Mouse (Mus musculus) heart, adult 2 months (tissue): ENCODE measurements at regions not wholly inside any gene's neighbourhood (a gene's known extent, or its start where the extent isn't known, plus 50 kb on each side); places are given as distances from the start of the nearest gene placed in this dataset.

ENCODE experiments used
- DNase-seq, 2 experiments: peaks; one replicate each; pipeline ENCODE4 v3.0.0; 2021
- H3K27ac ChIP-seq: fragments of 200-600 bp; 2 replicates; pipeline ENCODE4 v1.8.1; 2022
- H3K27me3 ChIP-seq: fragments of 200-500 bp; 2 replicates; pipeline ENCODE4 v1.6.1; 2012; ENCODE audit warnings: mild to moderate bottlenecking, low read length, inconsistent platforms, mixed read lengths; ENCODE audit not compliant: control insufficient read depth, insufficient read depth
- H3K36me3 ChIP-seq: fragments of 200-500 bp; 2 replicates; pipeline ENCODE4 v1.6.1; 2012; ENCODE audit warnings: low read length, inconsistent platforms; ENCODE audit not compliant: control insufficient read depth, insufficient read depth
- H3K4me1 ChIP-seq: fragments of 200-500 bp; 2 replicates; pipeline ENCODE4 v1.6.1; 2011; ENCODE audit warnings: low read length; ENCODE audit not compliant: control insufficient read depth, insufficient read depth
- H3K4me3 ChIP-seq: fragments of 200-600 bp; 2 replicates; pipeline ENCODE4 v1.8.1; 2022
- H3K79me2 ChIP-seq: fragments of 200-500 bp; replicated peaks from 2 replicates; pipeline ENCODE4 v1.6.1; 2012; ENCODE audit warnings: mild to moderate bottlenecking, inconsistent platforms, low read length, moderate library complexity, mixed read lengths; ENCODE audit not compliant: control insufficient read depth, insufficient read depth
- H3K9ac ChIP-seq: fragments of 200-500 bp; 2 replicates; pipeline ENCODE4 v1.6.1; 2012; ENCODE audit warnings: low read depth, mild to moderate bottlenecking, control low read depth, inconsistent platforms, low read length, mixed read lengths
- CTCF ChIP-seq: fragments of 200-600 bp; IDR thresholded peaks from 2 replicates; pipeline ENCODE4 v1.8.1; 2022; ENCODE audit warnings: antibody characterized with exemption, mild to moderate bottlenecking, moderate library complexity
- EP300 ChIP-seq: fragments of 200-500 bp; IDR thresholded peaks from 2 replicates; pipeline ENCODE4 v1.6.1; 2011; ENCODE audit warnings: low read depth, low read length, control low read depth; ENCODE audit not compliant: insufficient read depth
- POLR2A ChIP-seq: fragments of 200-500 bp; IDR thresholded peaks from 2 replicates; pipeline ENCODE4 v1.6.1; 2011; ENCODE audit warnings: mild to moderate bottlenecking, low read depth, low read length, control low read depth; ENCODE audit not compliant: insufficient read depth
- WGBS: fragments of 180-500 bp; shearing (Covaris S2); methylation state at CpG from one replicate; pipeline ENCODE4 v1.1.7; 2018; 5-methylcytosine and 5-hydroxymethylcytosine counted together
- intact Hi-C: fragments of 180-260 bp; cut with DNase I; formaldehyde crosslinking; loops from one replicate; pipeline ENCODE4 v1.15.1; 2025

- H3K4me1 ChIP-seq, result no peaks in the 10 kb centered on the region; the same call in 1 of the 2 replicates
- H3K36me3 ChIP-seq, result no peaks in the 10 kb centered on the region
- no peak overlapping the region for H3K4me3 ChIP-seq
- H3K9ac ChIP-seq, result no peak overlapping the region
- no peaks in the 10 kb centered on the region for H3K79me2 ChIP-seq
- peak overlapping the region; percentile 75 for H3K27ac ChIP-seq
- TF ChIP-seq EP300 (no peak), CTCF (no peak)
- peak; percentile 65 to 77 for DNase-seq
- no peaks in the 10 kb centered on the region for H3K27me3 ChIP-seq
- intact Hi-C loops, result no loop called here
- WGBS, result 68% methylated on average over 11 of the region's 11 CpGs
These were observed 171.7 kb downstream of the Trim29 start for GRCm38 (mm10) chr9:43482101-43483090.

GRCm38 (mm10) chr9:43483195-43483594 lies 172.5 kb downstream of the Trim29 start:
- TF ChIP-seq CTCF, result no peak
- no peak for TF ChIP-seq EP300
- TF ChIP-seq POLR2A, result no peak
- no peaks in the 10 kb centered on the region for H3K36me3 ChIP-seq
- no peak for DNase-seq
- intact Hi-C loops, result no loop called here
- no peaks in the 10 kb centered on the region for H3K79me2 ChIP-seq
- no peak overlapping the region; the same call in 1 of the 2 replicates for H3K27ac ChIP-seq
- H3K4me3 ChIP-seq, result no peak overlapping the region
- no peak overlapping the region for H3K9ac ChIP-seq
- no peaks in the 10 kb centered on the region for H3K27me3 ChIP-seq
- H3K4me1 ChIP-seq, result no peaks in the 10 kb centered on the region; the same call in 1 of the 2 replicates
- WGBS, result 65% methylated on average over 2 of the region's 2 CpGs

- no peaks in the 10 kb centered on the region for H3K36me3 ChIP-seq
- TF ChIP-seq POLR2A (no peak), EP300 (no peak), CTCF (no peak)
- 80% methylated on average over 2 of the region's 2 CpGs for WGBS
- no peak overlapping the region for H3K27ac ChIP-seq
- H3K79me2 ChIP-seq, result no peaks in the 10 kb centered on the region
- intact Hi-C loops, result no loop called here
- H3K9ac ChIP-seq, result no peak overlapping the region
- no peak for DNase-seq
- H3K4me1 ChIP-seq, result no peaks in the 10 kb centered on the region; the same call in 1 of the 2 replicates
- no peaks in the 10 kb centered on the region for H3K27me3 ChIP-seq
- no peak overlapping the region for H3K4me3 ChIP-seq
These were observed 173.3 kb downstream of the Trim29 start for GRCm38 (mm10) chr9:43483906-43484305.

GRCm38 (mm10) chr9:43486704-43487103 lies 176.1 kb downstream of the Trim29 start:
- DNase-seq, result no peak
- H3K4me3 ChIP-seq, result no peak overlapping the region
- no peaks in the 10 kb centered on the region for H3K79me2 ChIP-seq
- H3K36me3 ChIP-seq, result no peaks in the 10 kb centered on the region
- intact Hi-C loops, result no loop called here
- H3K27ac ChIP-seq, result no peak overlapping the region
- no peaks in the 10 kb centered on the region for H3K27me3 ChIP-seq
- 78% methylated on average over 4 of the region's 4 CpGs for WGBS
- no peak overlapping the region for H3K9ac ChIP-seq
- no peak for TF ChIP-seq POLR2A
- TF ChIP-seq CTCF, result no peak
- TF ChIP-seq EP300, result no peak
- no peaks in the 10 kb centered on the region; the same call in 1 of the 2 replicates for H3K4me1 ChIP-seq

- H3K4me3 ChIP-seq, result no peak overlapping the region
- no peaks in the 10 kb centered on the region for H3K79me2 ChIP-seq
- no peak overlapping the region for H3K9ac ChIP-seq
- no peaks in the 10 kb centered on the region; the same call in 1 of the 2 replicates for H3K4me1 ChIP-seq
- no peaks in the 10 kb centered on the region for H3K36me3 ChIP-seq
- H3K27ac ChIP-seq, result no peak overlapping the region
- no peaks in the 10 kb centered on the region for H3K27me3 ChIP-seq
- intact Hi-C loops, result no loop called here
- WGBS, result 45% methylated on average over 8 of the region's 8 CpGs
- no peak for DNase-seq
- no peak for TF ChIP-seq EP300
- no peak for TF ChIP-seq CTCF
- TF ChIP-seq POLR2A, result no peak
These were observed 178.6 kb downstream of the Trim29 start for GRCm38 (mm10) chr9:43489205-43489604.
